Mouse (Mus musculus) heart, embryonic 10.5 days (tissue): ENCODE results near the gene Dnmbp. TPM values are rescaled to one million over a fixed set of nuclear protein-coding genes. Genes with fewer than 3 reads are reported as not detected.

ENCODE experiments used
- DNase-seq: peaks from one replicate; pipeline ENCODE4 v3.0.0-alpha.2; 2017; ENCODE audit warnings: low spot score
- H3K27ac ChIP-seq: fragments of 300-500 bp; sonication (generic); 2 replicates; pipeline ENCODE4 v1.5.1; 2016; ENCODE audit warnings: mild to moderate bottlenecking
- H3K27me3 ChIP-seq: fragments of 300-500 bp; sonication (generic); 2 replicates; pipeline ENCODE4 v1.6.1; 2016; ENCODE audit warnings: mild to moderate bottlenecking; ENCODE audit not compliant: poor library complexity, insufficient read depth, severe bottlenecking
- H3K36me3 ChIP-seq: fragments of 300-500 bp; sonication (generic); 2 replicates; pipeline ENCODE4 v1.6.1; 2016; ENCODE audit warnings: mild to moderate bottlenecking, moderate library complexity
- H3K4me1 ChIP-seq: fragments of 300-500 bp; sonication (generic); 2 replicates; pipeline ENCODE4 v1.6.1; 2016; ENCODE audit warnings: mild to moderate bottlenecking
- H3K4me3 ChIP-seq: fragments of 300-500 bp; sonication (generic); 2 replicates; pipeline ENCODE4 v1.5.1; 2016; ENCODE audit warnings: mild to moderate bottlenecking, moderate library complexity
- H3K9me3 ChIP-seq: fragments of 300-500 bp; sonication (generic); 2 replicates; pipeline ENCODE4 v1.6.1; 2016; ENCODE audit warnings: mild to moderate bottlenecking, moderate library complexity
- WGBS: fragments of 180-500 bp; shearing (Covaris S2); methylation state at CpG from one replicate; pipeline ENCODE4 v1.1.7; 2016; 5-methylcytosine and 5-hydroxymethylcytosine counted together
- polyA plus RNA-seq: library from polyadenylated mRNA; unstranded; fragments of >200 nt; fragmentation: Nextera tagmentation; extraction: Ambion mirVana; gene quantifications from 2 replicates; pipeline ENCODE4 v1.2.1, GENCODE M21; 2016

Gene Dnmbp
- polyA plus RNA-seq = 11.9 and 15.1 TPM in 2 replicates

DNA sequence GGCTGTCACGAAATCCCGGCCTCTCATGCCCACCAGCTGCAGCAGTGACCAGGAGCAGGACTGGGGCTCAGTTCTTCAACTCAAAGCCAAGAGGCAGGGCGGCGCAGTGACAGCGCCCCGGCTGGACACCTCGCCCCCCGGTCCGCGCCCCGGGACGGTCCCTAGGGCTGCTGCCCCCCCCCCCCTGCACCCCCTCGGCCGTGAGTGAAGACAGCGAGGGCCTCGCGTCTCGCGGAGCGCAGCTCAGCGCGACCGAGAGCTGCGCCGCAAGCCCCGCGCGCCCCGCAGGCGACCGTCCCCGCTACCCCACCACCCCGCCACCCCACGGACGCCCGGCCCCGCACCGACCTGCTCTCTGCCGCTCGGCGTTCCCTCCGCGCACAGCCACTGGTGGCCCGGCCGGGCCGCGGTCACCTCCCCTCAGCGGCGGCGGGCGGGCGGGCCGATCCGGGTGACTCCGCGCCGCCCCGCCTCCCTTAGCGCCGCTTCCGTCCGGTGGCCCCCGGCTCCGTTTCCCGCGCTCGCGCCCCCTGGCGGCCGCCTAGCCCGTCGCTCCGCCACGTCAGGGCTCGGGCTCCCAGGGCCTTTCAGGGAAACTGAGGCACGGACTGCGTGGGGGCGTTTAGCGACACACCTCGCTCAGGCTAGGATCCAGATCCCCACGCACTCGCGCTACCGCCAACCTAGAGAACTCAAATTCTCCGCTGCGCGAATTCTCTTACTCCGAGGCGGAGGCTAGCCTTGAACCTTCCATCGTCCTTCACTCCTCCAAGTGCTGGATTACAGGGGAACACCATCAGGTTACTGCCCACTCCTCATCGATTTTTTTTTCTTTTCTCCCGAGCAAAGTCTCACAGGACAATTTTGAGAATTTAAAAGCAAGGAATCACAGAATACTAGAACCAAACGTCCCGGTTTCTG is at the start of gene Dnmbp:
TSS of gene Dnmbp (minus strand) at position 423 of the 921 bp plus-strand sequence.
- peaks cover 39% of the 10 kb centered on the region for H3K4me1 ChIP-seq
- H3K4me3 ChIP-seq = peak within 1 kb of the TSS; percentile 82
- no peaks in the 10 kb centered on the region for H3K36me3 ChIP-seq
- H3K9me3 ChIP-seq = no peaks in the 10 kb centered on the region
- peak; percentile 88 for DNase-seq
- 4% methylated on average over 69 of the region's 94 CpGs for WGBS
- H3K27me3 ChIP-seq = no peaks in the 10 kb centered on the region
- H3K27ac ChIP-seq = peak within 1 kb of the TSS; percentile 92

DNA sequence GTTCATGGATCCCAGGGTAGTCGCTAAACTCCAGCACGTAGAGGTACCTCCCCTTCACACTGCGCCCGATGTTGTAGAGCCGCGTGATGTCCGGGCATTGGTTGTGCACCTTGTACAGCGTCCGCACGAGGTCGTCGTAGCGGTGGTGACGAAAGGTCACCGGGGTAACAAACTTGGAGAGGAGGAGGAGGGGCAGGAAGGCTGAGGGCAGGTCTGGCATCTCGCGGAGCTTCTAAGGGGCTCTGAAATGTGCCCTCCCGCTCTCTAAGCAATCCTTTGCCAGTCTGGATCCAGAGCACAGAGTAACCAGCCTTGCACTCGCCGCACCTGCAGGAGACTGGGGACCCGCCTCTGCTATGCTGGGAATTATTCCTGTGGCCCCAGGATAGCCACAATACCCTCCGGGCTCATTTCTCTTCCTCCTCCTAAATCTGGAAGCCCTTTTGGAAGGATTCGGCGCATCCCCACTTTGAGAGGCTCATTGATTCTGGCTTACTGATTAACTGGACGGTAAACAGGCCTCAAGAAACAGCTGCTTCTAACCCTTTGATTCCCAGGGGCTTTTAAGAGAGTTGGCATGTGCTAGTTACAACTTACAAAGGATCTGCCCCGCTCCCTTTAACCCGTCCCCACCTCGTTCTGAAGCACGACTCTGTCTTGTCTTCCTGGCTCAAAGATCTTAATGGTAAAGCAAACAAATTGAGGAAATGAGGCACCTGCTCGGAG is 46.2 kb upstream of the Dnmbp start, which contains the start of gene Cpn1:
TSS of gene Cpn1 (minus strand) at position 488 of the 726 bp plus-strand sequence.
- Histone ChIP-seq H3K9me3 (no peaks in the 10 kb centered on the region), H3K27me3 (no peaks in the 10 kb centered on the region), H3K4me3 (peak within 1 kb of the TSS; percentile 49), H3K4me1 (peaks cover 16% of the 10 kb centered on the region), H3K27ac (no peak within 1 kb of the TSS), H3K36me3 (no peaks in the 10 kb centered on the region)
- WGBS = 19% methylated on average over 30 of the region's 30 CpGs
- no peak for DNase-seq

DNA sequence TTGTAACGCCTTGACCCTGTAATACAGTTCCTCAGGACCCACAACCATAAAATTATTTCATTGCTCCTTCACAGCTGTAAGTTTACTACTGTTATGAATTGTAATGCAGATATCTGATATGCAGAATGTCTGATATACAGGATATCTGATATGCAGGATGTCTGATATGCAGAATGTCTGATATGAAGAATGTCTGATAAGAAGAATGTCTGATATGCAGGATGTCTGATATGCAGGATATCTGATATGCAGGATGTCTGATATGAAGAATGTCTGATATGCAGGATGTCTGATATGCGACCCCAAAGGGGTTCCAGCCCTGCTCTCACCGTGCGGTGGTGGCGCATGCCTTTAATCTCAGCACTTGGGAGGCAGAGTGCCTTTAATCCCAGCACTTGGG is 42.0 kb upstream of the Dnmbp start:
- Histone ChIP-seq H3K9me3 (no peaks in the 10 kb centered on the region), H3K36me3 (no peaks in the 10 kb centered on the region), H3K4me1 (peaks cover 18% of the 10 kb centered on the region), H3K4me3 (no peak overlapping the region), H3K27me3 (no peaks in the 10 kb centered on the region), H3K27ac (no peak overlapping the region)
- DNase-seq = no peak
- 79% methylated on average over 5 of the region's 5 CpGs for WGBS

DNA sequence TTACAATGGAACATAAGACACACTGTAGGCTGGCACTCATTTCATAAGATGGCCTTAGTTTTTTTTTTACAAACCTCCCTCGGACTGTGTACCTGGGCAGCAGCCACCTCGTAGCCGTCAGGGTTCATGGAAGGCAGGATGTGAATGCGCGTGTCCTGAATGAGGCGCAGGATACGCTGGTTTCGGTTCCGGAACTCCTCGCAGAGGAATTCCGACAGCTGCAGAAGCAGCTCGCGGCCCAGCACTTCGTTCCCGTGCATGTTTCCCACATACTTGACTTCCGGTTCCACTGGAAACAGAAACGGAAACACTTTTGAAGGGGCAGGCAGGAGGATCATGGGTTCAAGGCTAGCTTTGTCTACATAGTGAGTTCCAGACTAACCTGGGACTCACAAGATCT is 40.7 kb upstream of the Dnmbp start:
- no peak for DNase-seq
- no peak overlapping the region for H3K4me3 ChIP-seq
- H3K9me3 ChIP-seq = no peaks in the 10 kb centered on the region
- 91% methylated on average over 17 of the region's 17 CpGs for WGBS
- no peaks in the 10 kb centered on the region for H3K36me3 ChIP-seq
- H3K27ac ChIP-seq = no peak overlapping the region
- peaks cover 16% of the 10 kb centered on the region for H3K4me1 ChIP-seq
- H3K27me3 ChIP-seq = no peaks in the 10 kb centered on the region

DNA sequence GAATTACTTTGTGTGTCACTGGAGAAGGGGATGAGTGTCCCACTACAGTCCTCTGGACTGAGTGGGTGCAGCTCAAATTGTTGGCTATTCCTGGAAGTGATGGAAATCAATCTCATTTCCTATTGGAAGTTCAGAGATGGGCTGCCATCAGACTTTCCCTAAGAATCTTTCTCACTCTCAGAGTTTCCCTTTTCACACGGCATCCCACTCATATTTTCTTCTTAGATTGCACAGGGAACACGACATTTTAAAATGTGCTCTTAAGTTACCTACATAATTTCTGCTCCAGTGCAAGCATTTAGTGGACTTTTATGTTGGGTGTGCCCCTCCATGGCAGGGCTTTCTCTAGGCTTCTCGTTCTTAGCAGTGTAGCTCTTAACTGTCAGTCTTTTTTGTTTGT is 37.8 kb upstream of the Dnmbp start:
- H3K27ac ChIP-seq = no peak overlapping the region
- H3K27me3 ChIP-seq = no peaks in the 10 kb centered on the region
- H3K36me3 ChIP-seq = no peaks in the 10 kb centered on the region
- DNase-seq = no peak
- WGBS = 77% methylated on average over 3 of the region's 3 CpGs
- H3K4me3 ChIP-seq = no peak overlapping the region
- no peaks in the 10 kb centered on the region for H3K9me3 ChIP-seq
- peaks cover 7% of the 10 kb centered on the region; the same call in 1 of the 2 replicates for H3K4me1 ChIP-seq

DNA sequence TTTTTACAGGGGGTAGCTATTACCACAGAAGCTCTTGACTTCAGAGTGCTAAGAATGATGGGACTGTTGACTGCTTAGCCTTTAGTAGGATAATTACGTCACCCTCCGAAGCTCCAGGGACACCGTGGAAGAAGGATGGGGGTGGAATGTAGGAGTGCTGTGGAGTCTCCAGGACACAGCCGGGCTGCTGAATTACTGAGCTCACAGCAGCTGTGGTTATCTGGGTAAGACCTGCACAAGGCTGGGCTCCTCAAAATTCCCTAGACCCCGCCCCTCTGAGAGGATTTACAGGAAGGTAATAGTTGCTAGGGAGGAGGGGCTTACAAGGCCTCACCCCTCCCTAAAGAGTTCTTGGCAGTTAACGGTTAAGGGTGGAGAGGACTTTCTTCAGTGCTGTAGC is 36.7 kb upstream of the Dnmbp start:
- peaks cover 7% of the 10 kb centered on the region; the same call in 1 of the 2 replicates for H3K4me1 ChIP-seq
- WGBS = 51% methylated on average over 6 of the region's 6 CpGs

DNA sequence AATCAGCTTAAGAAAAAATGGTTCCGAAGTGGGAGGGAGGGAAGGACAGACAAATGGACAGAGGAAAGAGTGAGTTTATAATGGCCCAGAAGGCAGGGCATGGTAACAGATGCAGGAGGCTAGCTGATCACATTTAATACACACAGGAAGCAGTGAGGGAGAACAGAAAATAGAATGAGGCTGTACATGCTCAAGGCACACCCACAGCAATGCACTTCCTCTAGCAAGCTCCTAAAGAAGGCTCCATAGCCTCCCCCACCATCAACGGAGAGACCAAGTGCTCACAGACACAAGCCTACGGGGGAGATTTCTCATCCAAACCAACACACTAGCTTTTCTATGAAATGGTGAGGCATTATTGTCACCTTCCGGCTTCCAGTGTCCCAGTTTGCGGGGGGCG is 34.2 kb upstream of the Dnmbp start:
- Histone ChIP-seq H3K4me3 (no peak overlapping the region), H3K27me3 (no peaks in the 10 kb centered on the region), H3K4me1 (peaks cover 5% of the 10 kb centered on the region; the same call in 1 of the 2 replicates), H3K27ac (no peak overlapping the region), H3K36me3 (no peaks in the 10 kb centered on the region), H3K9me3 (no peaks in the 10 kb centered on the region)
- WGBS = 85% methylated on average over 6 of the region's 6 CpGs
- no peak for DNase-seq

More for the DNA sequence above, 36.7 kb upstream of the Dnmbp start:
- Histone ChIP-seq H3K27ac (no peak overlapping the region), H3K4me3 (no peak overlapping the region), H3K27me3 (no peaks in the 10 kb centered on the region), H3K9me3 (no peaks in the 10 kb centered on the region), H3K36me3 (no peaks in the 10 kb centered on the region)
- no peak for DNase-seq

DNA sequence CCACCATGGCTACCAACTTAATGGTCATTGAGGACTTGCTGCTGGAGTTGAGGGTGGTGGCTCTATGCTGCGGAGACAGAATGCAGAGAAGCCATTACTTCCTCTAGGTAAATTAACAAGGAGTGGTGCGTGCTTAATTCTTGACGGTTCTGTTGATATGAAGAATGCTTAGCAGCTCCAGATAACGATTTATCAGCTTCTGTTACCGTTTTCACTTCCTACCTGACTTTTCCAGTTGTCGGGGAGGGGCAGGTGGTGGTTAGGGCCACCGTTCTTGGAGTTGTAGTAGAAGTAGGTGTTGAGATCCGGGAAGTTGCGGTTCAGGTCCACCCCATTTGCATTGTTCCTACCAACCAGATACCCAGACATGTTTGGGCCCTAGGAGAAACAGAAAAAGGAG is 33.7 kb upstream of the Dnmbp start:
- 77% methylated on average over 9 of the region's 9 CpGs for WGBS

DNA sequence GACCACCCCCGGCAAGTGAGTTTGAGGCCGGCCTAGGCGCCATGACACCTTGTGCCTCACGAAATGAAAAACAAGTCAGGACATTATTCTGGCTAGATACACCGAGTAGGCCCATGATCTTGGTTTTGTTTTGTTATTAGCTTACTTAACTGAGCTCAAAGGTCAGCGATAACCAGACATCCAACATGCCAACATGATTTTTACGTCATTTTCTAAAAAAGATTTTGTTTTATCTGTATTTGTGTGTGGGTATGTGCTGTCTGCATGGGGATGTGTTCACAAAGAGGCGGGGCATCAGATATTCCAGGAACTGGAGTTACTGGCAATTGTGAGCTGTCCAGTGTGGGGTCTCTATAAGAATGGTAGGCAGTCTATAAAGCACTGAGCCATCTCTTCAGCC is 32.1 kb upstream of the Dnmbp start:
- H3K4me1 ChIP-seq = peaks cover 5% of the 10 kb centered on the region; the same call in 1 of the 2 replicates
- no peak for DNase-seq
- 88% methylated on average over 8 of the region's 8 CpGs for WGBS
- H3K36me3 ChIP-seq = no peaks in the 10 kb centered on the region
- H3K4me3 ChIP-seq = no peak overlapping the region
- no peaks in the 10 kb centered on the region for H3K9me3 ChIP-seq
- no peak overlapping the region for H3K27ac ChIP-seq
- H3K27me3 ChIP-seq = no peaks in the 10 kb centered on the region; the same call in 1 of the 2 replicates

More for the DNA sequence above, 33.7 kb upstream of the Dnmbp start:
- H3K4me3 ChIP-seq = no peak overlapping the region
- peaks cover 5% of the 10 kb centered on the region; the same call in 1 of the 2 replicates for H3K4me1 ChIP-seq
- no peaks in the 10 kb centered on the region for H3K36me3 ChIP-seq
- H3K27me3 ChIP-seq = no peaks in the 10 kb centered on the region
- no peaks in the 10 kb centered on the region for H3K9me3 ChIP-seq
- no peak overlapping the region for H3K27ac ChIP-seq
- DNase-seq = no peak

DNA sequence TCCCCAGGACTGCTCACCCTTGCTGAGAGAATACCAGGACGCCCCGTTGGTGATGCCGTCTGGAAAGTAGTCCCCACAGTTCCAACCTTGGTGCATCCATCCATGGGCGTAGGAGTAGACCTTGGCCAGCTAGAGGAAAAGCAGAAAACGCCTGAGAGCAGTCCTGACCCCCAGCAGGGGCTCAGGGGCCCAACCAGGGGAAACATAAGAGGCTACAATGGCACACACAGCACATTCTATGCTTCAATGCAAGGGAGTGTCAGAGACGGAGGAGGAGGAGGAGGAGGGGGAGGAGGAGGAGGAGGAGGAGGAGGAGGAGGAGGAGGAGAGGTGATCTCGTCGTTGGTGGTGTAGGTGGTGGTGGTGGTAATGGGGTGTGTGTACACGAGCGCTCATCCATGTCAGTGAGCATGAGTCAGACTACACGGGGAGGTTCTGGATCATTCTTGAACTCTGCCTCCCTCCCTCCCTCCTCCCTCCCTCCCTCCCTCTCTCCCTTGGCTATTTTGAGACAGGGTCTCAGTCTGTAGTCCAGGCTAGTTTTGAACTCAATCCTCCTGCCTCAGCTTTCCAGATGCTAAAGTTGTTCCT is 28.5 kb upstream of the Dnmbp start:
- Histone ChIP-seq H3K4me3 (no peak overlapping the region), H3K27me3 (no peaks in the 10 kb centered on the region; the same call in 1 of the 2 replicates), H3K36me3 (no peaks in the 10 kb centered on the region), H3K27ac (no peak overlapping the region), H3K4me1 (no peaks in the 10 kb centered on the region), H3K9me3 (no peaks in the 10 kb centered on the region)
- WGBS = 63% methylated on average over 10 of the region's 11 CpGs
- no peak for DNase-seq

DNA sequence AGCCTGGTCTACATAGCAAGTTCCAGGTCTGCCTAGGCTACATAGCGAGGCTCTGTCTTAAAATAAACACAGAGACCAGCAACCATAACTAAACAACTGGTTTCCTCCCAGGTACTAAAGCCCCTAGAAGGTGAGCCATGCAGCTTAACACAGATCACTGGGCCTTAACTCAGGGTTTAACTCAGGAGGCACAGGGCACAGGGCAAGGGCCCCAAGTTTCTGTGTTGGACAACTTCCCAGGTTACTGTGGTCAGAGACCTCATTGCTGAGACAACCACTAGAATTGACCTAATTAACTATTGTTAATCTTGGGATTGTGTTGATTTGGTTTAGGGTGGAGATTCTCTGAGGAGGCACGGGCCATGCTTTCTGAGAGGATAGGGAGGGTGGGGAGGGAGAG is 26.5 kb upstream of the Dnmbp start:
- WGBS = 64% methylated on average over 2 of the region's 2 CpGs
- no peaks in the 10 kb centered on the region for H3K36me3 ChIP-seq
- DNase-seq = no peak
- no peaks in the 10 kb centered on the region for H3K9me3 ChIP-seq
- peaks cover 8% of the 10 kb centered on the region; the same call in 1 of the 2 replicates for H3K27me3 ChIP-seq
- H3K4me1 ChIP-seq = 0 out of 2 replicates have a peak, but pooled peaks cover 5% of the 10 kb centered on the region
- no peak overlapping the region for H3K27ac ChIP-seq
- H3K4me3 ChIP-seq = no peak overlapping the region

DNA sequence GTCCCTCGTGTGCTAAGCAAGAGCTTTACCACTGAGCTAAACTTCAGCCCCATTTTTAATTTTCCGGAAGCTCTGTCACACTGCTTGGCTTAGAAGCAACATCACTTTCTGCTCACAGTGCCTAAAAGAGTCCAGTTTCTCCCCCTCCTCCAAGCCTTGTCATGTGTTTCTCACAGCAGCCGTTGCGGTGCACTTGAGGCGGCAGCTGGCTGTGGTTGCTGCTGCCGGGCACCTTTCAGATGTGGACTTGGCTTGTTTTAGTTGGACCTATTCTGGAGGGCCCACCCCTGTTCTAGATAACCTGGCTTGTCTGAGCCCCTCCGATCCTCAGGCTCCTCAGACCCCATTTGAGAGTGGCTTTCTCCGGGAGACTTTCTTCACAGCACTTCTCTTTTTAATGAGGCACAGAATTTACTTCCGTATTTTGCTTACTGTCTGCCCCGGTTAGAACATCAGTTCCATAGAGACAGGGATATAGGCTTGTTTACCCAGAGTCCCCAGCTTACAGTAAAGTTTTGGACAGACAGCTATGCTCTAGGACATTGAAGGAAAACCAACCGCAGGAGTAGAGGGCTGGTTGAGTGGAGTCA is 25.6 kb upstream of the Dnmbp start:
- no peak for DNase-seq
- H3K27me3 ChIP-seq = peaks cover 8% of the 10 kb centered on the region; the same call in 1 of the 2 replicates
- 76% methylated on average over 11 of the region's 11 CpGs for WGBS

More for the DNA sequence above, 25.6 kb upstream of the Dnmbp start:
- H3K36me3 ChIP-seq = no peaks in the 10 kb centered on the region
- H3K27ac ChIP-seq = no peak overlapping the region
- no peaks in the 10 kb centered on the region for H3K9me3 ChIP-seq
- 0 out of 2 replicates have a peak, but pooled peaks cover 5% of the 10 kb centered on the region for H3K4me1 ChIP-seq
- H3K4me3 ChIP-seq = no peak overlapping the region
